Mouse (Mus musculus): ENCODE data around the gene Fign. TPM values are rescaled to one million over a fixed set of nuclear protein-coding genes. Genes with fewer than 3 reads are reported as not detected.

The Fign gene
- polyA plus RNA-seq (2012; rRNA removed), result 3.6 TPM in 2 replicates

DNA sequence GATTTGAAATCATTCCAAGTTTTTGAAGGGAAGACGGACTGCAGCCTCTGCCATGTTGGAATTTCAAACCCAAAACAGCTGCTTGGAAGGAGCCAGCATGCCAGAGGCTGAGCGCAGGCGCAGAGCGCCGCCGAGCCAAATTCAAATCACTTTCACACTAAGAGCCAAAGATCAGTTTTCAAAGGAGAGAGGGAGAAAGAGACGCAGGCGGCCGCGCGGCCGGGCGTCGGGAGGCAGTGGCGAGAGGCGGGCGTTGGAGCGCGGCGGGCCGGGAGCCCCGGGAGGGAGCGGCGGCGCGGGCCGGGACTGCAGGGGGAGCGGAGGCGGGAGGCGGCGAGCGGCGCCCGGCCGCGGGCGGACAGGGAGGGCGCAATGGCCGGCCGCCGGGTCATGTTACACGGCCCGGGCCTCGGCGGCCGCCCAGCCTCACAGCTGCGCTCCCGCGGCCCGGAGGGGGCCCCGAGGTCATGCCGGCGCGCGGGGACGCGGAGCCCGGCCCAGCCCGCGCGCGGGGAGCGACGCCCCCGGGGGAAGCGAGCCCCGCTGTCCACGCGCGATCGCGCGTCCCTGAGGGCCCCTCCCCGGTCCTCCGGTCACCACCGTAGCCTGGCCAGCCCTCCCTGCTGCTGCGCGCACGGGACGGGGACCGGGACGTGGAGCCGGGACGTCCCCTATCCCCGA is at the start of gene Fign:
Gene Fign, minus strand, starts transcription at position 102 of the 681 bp plus-strand sequence.
- peak within 1 kb of the TSS; percentile 87 for H3K4me3 ChIP-seq (replicated peaks; ENCODE audit: extremely low read depth, low read depth, low read length)
- under 1% methylated on average over 79 of the region's 85 CpGs for WGBS
- peak; percentile 74 for DNase-seq

DNA sequence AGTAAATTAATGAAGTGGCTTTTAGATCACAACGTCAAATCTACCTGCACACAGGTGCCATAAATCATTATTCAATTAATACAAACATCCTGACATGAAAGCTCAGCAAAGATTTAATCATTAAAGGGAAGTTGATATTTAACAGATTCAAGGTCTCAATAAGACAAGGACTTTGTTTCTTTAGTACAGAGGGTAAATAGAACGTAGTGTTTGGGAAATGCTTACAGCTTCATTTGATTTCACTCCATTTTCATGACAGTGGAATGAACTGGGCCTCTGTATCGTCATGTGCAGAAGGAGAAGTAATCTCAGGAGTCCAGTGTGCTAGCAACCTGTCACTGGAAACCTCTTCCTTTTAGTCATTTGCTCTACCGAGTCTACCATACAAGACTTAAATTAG is 35.8 kb upstream of the Fign start:
- TF ChIP-seq POLR2A (IDR thresholded peaks at IDR 0.05; ENCODE audit: borderline replicate concordance, extremely low read depth, low read depth, low read length) (no peak), CTCF (IDR thresholded peaks at IDR 0.05; ENCODE audit: insufficient read depth, low read length) (no peak)
- no peak overlapping the region for H3K4me3 ChIP-seq (replicated peaks; ENCODE audit: extremely low read depth, low read depth, low read length)
- WGBS, result 50% methylated on average over 4 of the region's 4 CpGs
- DNase-seq, result no peak
- H3K4me1 ChIP-seq (ENCODE audit: control insufficient read depth, insufficient read depth, low read length), result no peaks in the 10 kb centered on the region

More for the DNA sequence above, at the start of gene Fign:
- no peak for TF ChIP-seq CTCF (IDR thresholded peaks at IDR 0.05; ENCODE audit: insufficient read depth, low read length)
- peak; percentile 24; the same call in 1 of the 2 replicates for TF ChIP-seq POLR2A (IDR thresholded peaks at IDR 0.05; ENCODE audit: borderline replicate concordance, extremely low read depth, low read depth, low read length)
- H3K4me1 ChIP-seq (ENCODE audit: control insufficient read depth, insufficient read depth, low read length), result peaks cover 2% of the 10 kb centered on the region; the same call in 1 of the 2 replicates

DNA sequence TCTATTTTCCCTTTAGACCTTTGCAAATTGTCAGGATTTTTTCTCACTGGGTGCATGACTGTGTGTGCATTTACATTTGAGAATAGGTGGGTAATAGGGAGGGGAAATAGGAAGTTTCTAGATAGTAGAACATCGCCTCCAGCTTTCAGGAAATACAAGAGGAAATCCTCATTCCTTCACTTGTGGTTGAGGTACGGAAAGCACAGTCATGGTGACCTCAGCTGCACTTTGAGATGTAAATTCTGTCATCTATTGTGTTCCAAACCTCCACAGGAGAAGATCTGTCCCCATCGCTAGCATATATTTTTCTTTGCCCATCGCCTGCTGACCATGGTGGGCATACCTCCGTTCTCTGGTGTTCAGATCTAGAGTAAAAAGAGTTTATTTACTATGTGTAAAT is 22.7 kb upstream of the Fign start:
- Histone ChIP-seq H3K4me3 (replicated peaks; ENCODE audit: extremely low read depth, low read depth, low read length) (no peak overlapping the region), H3K4me1 (ENCODE audit: control insufficient read depth, insufficient read depth, low read length) (no peaks in the 10 kb centered on the region)
- no peak for DNase-seq
- TF ChIP-seq CTCF (IDR thresholded peaks at IDR 0.05; ENCODE audit: insufficient read depth, low read length) (no peak), POLR2A (IDR thresholded peaks at IDR 0.05; ENCODE audit: borderline replicate concordance, extremely low read depth, low read depth, low read length) (no peak)
- 76% methylated on average over 5 of the region's 5 CpGs for WGBS

DNA sequence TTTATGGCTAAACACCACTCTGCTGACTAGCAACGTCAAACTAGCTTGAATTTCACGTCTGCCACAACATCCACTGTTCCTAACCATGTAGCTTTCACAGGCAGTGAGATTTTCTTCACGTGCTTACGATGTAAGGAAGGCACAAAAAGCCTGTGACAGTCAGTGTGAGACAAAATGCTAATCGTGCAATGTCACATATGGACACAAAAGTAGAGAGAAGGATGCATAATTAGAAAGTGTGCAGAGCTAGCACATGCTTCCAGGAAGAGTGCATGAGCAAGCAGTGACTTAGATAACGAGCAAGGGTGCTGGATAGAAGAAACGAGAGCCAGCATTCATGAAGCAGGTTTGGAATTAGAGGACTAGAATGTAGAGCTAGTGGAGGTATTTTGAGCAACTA is 18.8 kb upstream of the Fign start:
- Histone ChIP-seq H3K4me3 (replicated peaks; ENCODE audit: extremely low read depth, low read depth, low read length) (no peak overlapping the region), H3K4me1 (ENCODE audit: control insufficient read depth, insufficient read depth, low read length) (no peaks in the 10 kb centered on the region)
- TF ChIP-seq CTCF (IDR thresholded peaks at IDR 0.05; ENCODE audit: insufficient read depth, low read length) (no peak), POLR2A (IDR thresholded peaks at IDR 0.05; ENCODE audit: borderline replicate concordance, extremely low read depth, low read depth, low read length) (no peak)
- no peak for DNase-seq
- WGBS, result 67% methylated on average over 7 of the region's 7 CpGs

DNA sequence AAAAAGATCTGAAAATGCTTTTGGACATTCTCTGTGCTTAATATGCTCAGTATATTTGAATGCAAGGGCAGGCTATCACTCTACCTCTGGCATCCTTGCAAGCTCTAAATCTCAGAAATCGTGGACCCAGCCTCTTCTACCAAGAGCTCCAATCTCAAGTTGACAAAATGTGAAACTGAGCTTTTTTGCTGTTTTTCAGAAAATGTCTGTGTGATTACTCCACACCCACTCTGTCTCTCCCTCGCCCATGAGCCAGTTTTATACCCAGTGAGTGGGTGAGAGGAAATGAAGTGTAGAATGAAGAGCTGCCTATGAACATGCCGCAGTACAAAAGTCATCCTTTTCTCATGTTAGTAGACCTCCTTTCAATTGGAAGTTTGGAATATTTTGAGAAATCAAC is 13.3 kb upstream of the Fign start:
- Histone ChIP-seq H3K4me1 (ENCODE audit: control insufficient read depth, insufficient read depth, low read length) (no peaks in the 10 kb centered on the region), H3K4me3 (replicated peaks; ENCODE audit: extremely low read depth, low read depth, low read length) (no peak overlapping the region)
- no peak for TF ChIP-seq POLR2A (IDR thresholded peaks at IDR 0.05; ENCODE audit: borderline replicate concordance, extremely low read depth, low read depth, low read length)
- no peak for TF ChIP-seq CTCF (IDR thresholded peaks at IDR 0.05; ENCODE audit: insufficient read depth, low read length)
- WGBS, result 73% methylated on average over 3 of the region's 3 CpGs
- DNase-seq, result no peak

DNA sequence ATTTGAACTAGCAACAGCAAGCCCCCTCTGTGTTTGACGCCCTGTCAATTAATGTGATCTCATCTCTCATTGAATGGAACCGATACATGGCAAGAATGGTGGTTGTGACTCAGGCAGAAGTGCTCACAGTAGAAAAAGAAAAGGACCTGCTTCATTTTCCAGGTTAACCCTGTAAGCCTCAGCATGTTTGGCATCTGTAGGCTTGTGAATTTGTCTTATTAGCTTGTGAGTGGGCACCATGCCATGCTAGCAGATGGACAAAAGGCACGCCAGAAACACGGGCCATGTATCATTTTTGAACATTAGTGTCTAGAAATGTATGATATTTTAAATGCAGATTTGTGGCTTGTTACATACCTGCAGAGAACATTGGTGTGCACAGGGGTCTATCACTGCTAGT is 12.0 kb upstream of the Fign start:
- WGBS, result 88% methylated on average over 4 of the region's 4 CpGs
- Histone ChIP-seq H3K4me1 (ENCODE audit: control insufficient read depth, insufficient read depth, low read length) (no peaks in the 10 kb centered on the region), H3K4me3 (replicated peaks; ENCODE audit: extremely low read depth, low read depth, low read length) (no peak overlapping the region)
- TF ChIP-seq POLR2A (IDR thresholded peaks at IDR 0.05; ENCODE audit: borderline replicate concordance, extremely low read depth, low read depth, low read length), result no peak
- no peak for TF ChIP-seq CTCF (IDR thresholded peaks at IDR 0.05; ENCODE audit: insufficient read depth, low read length)
- DNase-seq, result no peak

DNA sequence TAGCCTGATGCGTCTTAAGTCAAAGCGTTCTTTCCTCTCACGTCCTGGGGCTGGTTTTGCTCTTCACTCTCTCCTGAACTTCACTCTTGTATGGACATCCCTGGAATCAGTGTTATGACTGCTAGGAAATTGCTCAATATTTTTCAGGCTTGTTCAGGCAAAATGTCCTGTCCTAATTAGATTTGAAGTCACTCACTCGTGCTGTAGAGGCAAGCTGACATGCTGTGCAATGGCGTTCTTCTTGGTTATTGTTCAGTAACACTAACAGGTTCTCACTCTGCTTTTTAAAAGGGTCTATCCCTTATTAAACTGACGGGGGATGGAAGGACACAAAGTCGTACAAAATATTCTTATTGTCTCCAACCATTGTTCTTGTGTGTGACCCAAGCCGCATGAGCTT is 10.2 kb upstream of the Fign start:
- no peak for TF ChIP-seq CTCF (IDR thresholded peaks at IDR 0.05; ENCODE audit: insufficient read depth, low read length)
- no peak for TF ChIP-seq POLR2A (IDR thresholded peaks at IDR 0.05; ENCODE audit: borderline replicate concordance, extremely low read depth, low read depth, low read length)

DNA sequence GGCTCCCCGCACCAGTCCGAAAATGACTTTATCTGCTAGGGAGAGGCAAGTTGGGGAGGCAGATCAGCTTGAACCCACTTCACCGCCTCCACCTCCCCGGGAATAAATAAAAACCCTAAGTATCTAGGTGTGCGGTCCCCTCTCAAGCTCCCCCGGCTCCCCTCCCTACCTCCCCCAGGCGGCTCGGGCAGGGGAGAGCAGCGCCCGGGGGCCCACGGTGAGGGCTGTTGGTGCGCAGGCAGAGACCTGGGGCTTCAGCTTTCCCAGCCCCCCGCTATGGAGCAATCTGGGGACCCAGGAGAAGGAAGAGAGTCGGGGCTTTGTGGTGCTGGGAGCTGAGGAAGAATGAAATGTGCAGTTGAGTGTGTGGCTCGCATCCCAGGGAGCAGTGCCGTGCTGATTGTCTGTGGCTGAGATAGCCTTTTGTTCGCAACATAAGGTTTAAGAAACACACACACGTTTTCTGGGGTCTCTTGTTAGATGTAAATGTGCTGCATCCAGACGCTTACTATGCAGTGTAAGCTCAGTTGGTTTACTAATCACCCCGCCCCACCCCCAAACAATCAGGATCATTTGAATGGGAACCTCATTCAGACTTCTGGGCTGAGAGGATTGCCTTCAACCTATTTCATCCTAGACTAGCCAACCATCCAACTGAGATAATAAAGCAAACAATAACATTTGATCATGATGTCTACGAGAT is 931 bp upstream of the Fign start:
- TF ChIP-seq POLR2A (IDR thresholded peaks at IDR 0.05; ENCODE audit: borderline replicate concordance, extremely low read depth, low read depth, low read length) (no peak), CTCF (IDR thresholded peaks at IDR 0.05; ENCODE audit: insufficient read depth, low read length) (no peak)
- peaks cover 2% of the 10 kb centered on the region; the same call in 1 of the 2 replicates for H3K4me1 ChIP-seq (ENCODE audit: control insufficient read depth, insufficient read depth, low read length)
- 13% methylated on average over 21 of the region's 21 CpGs for WGBS
- peak overlapping the region; percentile 87 for H3K4me3 ChIP-seq (replicated peaks; ENCODE audit: extremely low read depth, low read depth, low read length)
- peak; percentile 58 for DNase-seq

More for the DNA sequence above, 10.2 kb upstream of the Fign start:
- 82% methylated on average over 8 of the region's 8 CpGs for WGBS
- DNase-seq, result no peak
- Histone ChIP-seq H3K4me1 (ENCODE audit: control insufficient read depth, insufficient read depth, low read length) (no peaks in the 10 kb centered on the region), H3K4me3 (replicated peaks; ENCODE audit: extremely low read depth, low read depth, low read length) (no peak overlapping the region)

DNA sequence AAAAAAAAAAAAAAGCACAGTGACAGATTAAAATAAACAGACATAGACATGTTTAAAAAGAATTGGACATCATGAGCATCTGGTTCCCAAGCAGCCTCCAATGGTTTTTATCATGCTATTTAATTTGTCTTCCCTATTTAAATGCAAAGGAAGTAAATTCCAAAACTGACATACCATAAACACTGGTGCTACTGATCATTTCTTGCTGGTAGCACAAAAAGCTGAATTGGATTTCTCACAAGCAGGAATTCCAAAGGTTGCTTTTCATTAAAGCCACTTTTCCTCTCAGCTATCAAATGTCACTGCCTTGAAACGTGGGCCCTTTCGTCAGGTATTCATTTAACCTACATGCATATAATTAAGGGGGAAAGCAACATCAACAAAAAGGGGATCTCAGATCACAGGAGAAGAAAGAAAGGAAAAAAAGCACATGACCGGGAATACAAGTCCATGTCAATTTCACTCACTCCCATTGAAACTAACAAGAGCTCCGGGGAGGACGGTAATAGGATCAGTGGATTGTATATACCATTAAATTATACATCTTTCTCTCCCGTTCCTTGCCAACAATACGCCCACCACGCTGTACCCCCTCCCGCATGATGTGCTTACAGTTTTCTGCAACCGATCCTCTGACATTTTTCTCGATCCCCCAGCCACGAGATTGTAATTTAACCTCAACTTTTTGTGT is 972 bp downstream of the Fign start:
- 5% methylated on average over 12 of the region's 12 CpGs for WGBS
- Histone ChIP-seq H3K4me3 (replicated peaks; ENCODE audit: extremely low read depth, low read depth, low read length) (peak overlapping the region; percentile 60), H3K4me1 (ENCODE audit: control insufficient read depth, insufficient read depth, low read length) (peaks cover 2% of the 10 kb centered on the region; the same call in 1 of the 2 replicates)
- TF ChIP-seq POLR2A (IDR thresholded peaks at IDR 0.05; ENCODE audit: borderline replicate concordance, extremely low read depth, low read depth, low read length) (no peak), CTCF (IDR thresholded peaks at IDR 0.05; ENCODE audit: insufficient read depth, low read length) (no peak)
- DNase-seq, result no peak
